Mouse (Mus musculus) brain, embryonic 18.5 days (tissue): ENCODE data around the gene Dusp2.

Experiments used
- DNase-seq: peaks from one replicate; pipeline ENCODE4 v3.0.0-alpha.2; 2012; ENCODE audit warnings: low read depth, low spot score

Dusp2 gene

DNA sequence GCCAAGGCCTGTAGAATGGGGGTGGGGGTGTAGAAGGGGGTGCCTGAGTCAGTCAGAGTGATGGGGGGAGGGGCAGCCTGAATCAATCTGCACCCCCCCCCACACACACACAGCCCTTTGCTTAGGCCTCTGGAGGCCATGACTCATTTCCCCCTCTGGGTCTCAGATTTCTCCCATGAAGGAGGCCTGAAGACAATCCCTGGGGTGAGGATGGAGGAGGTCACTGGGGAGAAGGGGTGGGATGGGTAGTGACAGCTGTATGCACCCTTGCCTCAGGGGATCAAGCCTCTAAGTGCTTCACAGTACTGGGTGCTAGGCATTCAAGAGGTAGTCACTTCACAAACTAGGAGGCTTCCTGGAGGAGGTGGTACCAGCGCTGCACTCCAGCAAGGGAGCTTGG lies 12.3 kb upstream of the Dusp2 start:
- DNase-seq, result no peak

DNA sequence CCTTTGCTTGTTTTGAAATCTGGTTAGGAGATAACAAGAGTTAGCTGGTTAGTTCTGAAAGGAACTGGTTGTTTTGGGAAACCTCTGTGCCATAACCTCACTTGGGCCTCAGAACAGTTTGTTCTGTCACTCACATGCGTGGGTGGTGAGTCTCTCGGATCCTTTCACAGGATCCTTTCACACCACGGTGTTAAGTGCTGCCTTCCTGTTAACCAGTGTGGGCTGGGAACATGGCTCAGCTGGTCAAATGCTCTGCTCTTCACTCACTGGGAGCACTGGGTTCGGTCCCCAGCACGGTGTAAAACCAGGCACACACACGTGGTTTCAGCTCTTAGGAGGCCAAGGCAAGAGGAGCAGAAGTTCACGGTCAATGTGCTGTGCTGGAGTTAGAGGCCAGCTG lies 11.5 kb upstream of the Dusp2 start:
- no peak for DNase-seq

DNA sequence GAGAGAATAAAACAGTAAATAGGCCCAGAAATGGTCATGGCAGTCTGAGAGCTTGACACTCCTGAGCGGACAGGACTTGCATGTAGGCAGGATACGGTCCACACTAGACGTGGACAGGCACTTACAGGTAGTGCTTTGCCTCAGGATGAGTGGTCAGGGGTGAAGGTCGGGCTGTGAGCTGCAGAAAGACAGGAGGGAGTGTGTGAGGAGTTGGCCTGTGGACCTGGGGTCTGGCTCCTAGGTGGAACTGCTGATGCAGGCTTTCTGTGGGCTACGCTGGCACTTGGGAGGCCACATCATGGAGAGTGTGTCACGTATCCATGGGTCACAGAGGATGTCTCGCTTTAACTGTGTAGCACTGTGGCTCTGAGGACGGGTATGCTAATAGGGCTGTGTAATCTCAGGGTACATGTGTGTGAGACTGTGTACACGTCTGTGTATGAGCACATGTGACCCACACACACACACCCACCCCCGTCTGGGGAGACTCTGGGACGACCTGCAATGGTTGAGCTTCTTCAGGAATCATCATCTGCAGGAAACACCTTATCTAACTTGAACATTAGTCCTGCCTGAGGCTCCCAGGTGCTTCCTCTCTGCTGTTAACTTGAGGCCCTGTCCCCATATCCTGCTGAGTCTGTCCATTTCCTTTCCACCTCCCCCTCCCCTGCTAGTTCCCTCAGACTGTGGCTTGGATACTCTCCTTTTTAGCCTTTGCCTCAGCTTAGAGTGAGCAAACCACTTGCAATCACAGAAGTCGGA lies 7.7 kb upstream of the Dusp2 start:
- no peak for DNase-seq

DNA sequence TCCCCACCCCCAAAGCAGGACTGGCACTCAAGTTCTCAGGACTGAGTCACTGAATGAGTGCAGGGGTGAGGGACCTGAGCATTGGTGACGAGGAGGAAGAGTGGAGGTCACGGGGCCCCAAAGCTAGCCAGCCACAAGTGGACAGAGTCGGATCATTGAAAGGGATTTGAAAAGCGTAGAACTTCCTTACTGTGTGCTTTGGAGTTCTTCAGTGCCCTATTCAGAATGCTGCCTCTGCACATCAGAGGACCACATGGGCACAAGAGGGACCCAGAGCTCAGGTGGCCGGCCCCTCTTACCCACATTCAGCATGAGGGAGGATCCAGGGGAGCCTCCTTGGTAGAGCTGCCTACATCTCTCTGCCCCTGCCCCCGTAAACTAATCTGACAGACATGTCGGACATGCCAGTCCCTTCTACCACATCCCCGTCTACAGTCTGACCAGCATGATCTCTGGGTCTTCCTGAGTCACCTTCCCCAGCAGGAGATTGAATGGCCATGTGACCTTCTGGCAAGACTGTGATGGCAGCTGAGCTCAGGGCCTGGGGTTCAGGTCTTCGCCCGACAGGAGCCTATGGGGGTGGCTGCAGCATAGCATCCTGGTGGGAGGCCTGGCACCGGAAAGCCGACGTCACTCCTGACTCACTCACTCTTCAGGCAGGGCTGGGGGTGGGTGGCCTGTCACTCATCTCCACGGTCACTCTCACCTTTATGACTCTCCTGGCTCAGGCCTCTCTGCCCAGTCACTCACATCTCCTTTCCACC lies 3.0 kb upstream of the Dusp2 start:
- DNase-seq, result no peak

DNA sequence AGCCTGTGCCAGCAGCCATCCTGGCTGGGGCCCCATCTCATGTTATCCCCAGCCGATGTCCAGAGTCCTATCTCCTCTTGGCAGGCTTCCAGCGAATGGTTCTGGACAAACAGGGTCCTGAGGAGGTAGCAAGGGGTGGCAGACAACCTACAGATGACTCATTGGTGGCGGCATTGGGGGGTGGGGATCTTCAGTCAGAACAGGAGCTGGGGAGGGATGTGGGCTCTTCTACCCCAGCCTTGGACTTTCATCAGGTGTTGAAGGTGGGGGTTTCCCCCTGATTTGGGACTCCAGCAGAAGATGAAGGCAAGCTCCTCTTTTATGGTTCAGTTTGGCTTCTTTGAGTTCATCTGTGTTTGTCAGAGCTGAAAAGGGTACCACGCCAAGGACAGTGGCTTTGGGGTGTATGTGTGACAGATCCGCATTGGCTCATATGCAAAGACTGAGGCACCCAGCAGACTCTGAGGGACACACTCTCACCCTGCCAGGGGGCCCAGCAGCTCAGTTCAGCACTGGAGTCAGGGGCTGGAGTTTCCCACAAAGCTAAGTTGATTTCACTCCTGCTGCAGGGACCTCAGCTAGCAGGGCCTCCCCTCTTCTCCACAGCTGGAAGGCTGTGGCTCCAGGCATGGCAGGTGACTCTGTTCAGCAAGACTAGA lies 1.9 kb upstream of the Dusp2 start:
- no peak for DNase-seq

DNA sequence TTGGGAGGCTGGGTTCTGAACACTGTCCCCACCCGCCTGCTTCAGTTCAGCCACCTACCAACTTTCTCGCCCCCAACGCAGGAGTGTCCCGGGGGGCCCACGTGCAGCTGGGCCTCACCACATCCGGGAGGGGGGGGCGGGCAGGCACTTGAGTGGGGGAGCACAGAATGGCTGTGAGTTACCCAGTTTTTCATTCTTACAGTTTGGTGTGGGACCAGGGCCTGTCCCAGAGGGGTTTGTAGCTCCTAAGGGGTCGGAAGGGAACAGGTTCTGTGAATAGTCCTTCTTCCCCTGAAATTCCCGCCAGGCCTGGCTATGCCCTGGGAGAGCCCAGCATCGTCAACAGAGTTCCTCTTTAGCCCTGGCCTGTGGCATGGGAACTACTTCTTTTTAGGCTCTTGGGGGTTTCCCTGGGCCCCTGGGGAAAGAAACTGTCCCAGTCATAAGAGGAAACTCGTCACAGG lies 849 bp upstream of the Dusp2 start:
- no peak for DNase-seq

DNA sequence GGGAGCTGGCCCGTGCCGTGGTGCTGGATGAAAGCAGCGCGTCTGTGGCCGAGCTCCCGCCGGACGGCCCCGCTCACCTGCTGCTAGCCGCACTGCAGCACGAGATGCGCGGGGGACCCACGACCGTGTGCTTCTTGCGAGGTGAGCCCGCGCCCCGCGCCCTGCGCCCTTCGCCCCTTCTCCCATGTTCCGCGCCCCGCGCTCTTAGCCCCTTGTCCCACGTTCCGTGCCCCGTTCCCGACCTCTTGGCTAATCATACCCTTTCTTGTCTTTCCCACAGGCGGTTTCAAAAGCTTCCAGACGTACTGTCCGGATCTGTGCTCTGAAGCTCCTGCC lies 506 bp downstream of the Dusp2 start:
- DNase-seq, result no peak

DNA sequence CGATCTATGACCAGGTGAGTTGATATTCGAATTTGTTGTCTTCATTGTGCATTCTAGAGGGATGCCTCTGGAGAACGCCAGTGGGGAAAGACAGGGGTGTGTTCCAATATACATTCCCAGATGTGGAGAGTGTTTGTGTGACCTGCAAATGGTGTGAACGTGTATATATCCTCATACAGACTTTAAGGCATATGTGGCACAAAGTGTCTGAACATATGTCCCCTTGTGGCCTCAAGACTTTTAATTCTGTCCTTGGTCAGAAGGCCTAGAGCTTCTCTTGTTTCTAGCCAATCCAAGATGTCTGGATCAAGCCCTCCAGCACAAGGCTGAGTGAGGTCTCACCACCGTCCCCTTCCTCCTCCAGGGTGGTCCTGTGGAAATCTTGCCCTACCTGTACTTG lies 926 bp downstream of the Dusp2 start:
- DNase-seq, result no peak

DNA sequence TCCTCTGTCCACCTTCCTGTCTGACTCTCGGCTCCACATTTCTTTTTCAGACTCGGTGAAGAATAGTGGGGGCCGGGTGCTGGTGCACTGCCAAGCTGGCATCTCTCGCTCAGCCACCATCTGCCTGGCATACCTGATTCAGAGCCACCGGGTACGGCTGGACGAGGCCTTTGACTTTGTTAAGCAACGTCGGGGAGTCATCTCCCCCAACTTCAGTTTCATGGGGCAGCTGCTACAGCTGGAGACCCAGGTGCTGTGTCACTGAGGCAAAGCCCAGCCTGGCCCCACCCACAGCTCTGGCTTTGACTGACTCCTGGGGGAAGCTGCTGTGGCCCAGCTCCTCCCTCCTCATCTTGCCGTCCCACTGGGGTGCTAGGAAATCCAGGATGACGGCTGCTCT lies 1.6 kb downstream of the Dusp2 start:
- no peak for DNase-seq

DNA sequence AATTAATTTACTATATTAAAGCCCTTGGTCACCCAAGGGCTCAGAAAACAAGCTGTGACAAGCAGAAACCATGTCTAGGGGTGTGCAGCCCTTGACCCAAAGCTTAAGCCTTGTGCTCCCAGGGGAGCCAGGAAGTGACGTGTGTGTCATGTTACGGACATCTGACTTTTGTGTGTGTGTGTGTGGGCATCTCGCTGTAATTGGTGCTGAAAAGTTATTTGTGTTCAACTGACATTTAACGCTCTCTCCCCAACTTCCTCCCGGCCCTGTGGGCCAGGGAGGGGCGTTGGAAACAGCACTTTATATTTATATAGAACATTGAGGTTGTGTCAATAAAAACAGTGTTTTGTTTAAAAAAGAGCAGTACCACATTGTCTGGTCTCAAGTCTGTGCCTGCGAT lies 2.1 kb downstream of the Dusp2 start:
- DNase-seq, result no peak

DNA sequence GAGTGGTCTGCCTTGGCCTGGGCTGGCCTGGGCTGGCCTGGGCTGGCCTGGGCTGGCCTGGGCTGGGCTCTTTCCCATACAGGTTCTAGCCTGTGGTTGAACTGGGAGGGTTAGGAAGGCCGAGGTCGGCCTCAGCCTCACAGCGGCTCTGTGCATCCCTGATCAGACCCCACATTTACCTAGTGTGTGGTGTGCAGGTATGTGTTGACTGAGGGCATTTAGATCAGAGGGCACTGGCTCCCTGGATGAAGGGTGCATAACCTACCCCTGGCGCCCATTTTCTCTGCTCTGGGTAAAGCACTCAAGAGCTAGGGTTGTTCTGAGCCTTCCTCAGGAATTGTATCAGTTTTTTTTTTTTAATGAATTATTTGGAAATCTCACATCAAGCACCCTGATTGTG lies 2.5 kb downstream of the Dusp2 start, which contains the start of gene Astl:
Astl (plus strand) TSS at position 224 of the 400 bp plus-strand sequence.
- no peak for DNase-seq

DNA sequence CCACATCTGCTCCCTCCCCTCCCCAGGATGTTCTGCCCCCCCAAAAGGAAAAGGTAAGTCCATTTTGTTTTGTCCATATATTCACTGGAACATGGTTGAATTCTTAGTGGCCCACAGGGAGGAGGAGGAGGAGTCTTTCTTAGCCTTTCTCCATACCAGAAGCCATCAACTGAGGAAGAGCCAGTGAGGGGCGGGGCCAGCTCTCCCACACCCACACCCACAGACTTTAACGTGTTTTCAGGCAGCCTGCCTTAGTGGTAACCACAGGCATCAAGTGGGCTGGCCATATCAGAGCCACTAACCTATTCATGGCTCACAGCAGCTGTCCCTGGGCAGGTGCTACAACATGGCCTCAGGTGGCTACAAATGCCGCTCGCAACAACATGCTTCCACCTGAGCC lies 2.9 kb downstream of the Dusp2 start:
- no peak for DNase-seq

DNA sequence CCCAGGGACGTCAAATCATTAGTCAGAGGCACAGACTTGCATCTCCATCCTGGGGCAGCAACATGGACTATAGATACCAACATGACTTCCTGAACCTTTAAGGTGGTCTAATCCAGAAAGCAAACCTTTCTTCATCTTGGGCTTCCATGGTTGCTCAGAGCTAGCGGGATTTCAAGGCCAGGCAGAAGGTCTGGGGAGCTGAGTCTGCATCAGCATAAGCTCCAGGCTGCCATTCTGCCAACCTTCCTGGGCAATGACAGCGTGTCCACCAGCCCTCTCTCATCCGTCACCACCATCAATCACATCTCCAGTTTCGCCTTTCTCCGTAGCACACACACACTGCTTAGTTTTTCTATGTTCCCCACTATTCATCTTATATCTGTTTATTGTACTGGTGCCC lies 3.3 kb downstream of the Dusp2 start:
- DNase-seq, result no peak

DNA sequence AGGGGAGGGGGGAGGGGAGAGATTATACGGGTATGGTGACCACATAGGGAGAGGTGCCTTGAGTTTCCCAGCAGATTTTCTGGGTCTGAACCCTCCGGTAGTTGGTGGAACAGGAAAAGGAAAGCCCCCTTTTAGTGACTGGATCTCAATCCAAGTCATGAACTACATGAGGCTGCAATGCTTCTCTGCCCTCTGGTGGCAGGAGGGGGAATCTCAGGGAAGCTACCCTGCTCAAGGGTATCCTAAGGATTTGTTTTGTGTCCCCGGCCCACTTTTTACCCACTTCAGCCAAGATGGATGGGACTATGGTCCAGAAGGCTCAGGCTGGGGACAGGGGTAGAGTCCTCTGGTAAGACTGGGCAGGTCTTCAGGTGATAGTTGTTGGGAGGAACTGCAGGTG lies 5.2 kb downstream of the Dusp2 start:
- no peak for DNase-seq

DNA sequence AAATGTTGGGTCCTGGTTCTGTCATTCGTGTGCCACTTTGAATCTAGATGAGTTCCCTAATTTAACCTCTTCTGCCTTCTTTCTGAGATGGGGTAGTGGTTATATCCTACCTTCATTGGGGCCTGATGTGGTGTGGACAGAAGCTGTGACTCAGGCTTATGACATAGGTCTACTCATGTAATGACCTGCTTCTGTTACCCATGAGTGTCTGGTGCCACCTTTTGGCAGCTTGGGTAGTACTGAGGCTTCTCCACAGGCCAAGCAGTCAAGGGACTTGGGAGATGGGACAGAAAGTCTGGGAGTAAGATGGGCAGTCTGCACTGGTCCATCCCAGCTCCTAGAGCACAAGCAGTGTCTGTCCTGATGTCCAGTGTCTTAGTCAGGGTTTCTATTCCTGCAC lies 10.4 kb downstream of the Dusp2 start:
- no peak for DNase-seq

DNA sequence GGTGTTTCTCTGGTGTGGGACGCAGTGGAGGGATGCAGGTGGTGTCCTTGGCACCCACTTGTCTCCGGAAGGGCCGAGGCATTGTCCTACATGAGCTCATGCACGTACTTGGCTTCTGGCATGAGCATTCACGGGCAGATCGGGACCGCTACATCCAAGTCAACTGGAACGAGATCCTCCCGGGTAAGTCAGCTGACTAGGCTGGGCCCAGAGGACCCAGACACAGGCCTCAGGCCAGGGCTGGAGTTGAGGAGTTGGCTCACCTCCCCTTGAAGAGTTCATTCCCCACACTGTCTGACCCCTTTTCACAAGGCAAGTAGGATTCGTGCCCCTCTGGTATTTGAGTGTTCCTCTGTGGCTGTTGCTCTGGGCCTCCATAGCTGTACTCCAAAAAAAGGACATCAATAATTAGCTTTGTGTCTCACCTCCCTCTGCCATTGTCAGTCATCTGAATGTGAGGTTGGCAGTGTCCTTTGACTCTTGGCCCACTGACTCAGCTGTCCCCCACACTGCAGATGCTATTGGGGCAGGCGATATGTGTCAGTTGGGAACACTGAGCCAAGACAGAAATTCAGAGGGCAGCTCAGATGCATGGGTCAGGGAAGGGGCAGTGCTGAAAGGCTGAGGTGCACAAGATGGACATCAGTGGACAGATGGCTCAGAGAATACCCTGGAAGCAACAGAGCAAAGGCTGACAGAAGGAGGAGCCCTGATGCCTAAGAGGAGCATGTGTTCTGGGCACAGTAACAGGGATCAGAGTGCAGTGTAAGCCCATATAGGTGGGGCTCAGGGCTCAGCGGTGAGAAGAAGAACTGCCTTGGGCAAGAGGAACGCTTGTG lies 11.4 kb downstream of the Dusp2 start:
- no peak for DNase-seq

DNA sequence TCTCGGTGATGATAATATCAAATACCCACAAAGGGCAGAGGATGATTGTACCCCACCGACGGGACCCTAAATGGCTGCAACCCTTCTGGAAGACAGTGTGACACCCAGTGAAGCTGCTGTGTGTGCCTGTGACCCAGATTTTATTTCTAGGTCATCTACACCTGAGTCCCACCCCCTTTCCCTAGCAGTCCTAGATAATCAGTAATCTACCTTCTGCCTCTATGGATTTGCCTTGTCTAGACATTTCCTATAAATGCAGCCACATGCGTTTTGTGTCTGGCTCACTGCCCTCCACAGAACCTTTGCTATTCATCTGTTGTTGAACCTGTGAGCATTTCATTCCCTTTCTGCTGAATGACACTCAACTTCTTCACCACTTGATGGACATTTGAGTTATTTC lies 17.9 kb downstream of the Dusp2 start:
- no peak for DNase-seq

DNA sequence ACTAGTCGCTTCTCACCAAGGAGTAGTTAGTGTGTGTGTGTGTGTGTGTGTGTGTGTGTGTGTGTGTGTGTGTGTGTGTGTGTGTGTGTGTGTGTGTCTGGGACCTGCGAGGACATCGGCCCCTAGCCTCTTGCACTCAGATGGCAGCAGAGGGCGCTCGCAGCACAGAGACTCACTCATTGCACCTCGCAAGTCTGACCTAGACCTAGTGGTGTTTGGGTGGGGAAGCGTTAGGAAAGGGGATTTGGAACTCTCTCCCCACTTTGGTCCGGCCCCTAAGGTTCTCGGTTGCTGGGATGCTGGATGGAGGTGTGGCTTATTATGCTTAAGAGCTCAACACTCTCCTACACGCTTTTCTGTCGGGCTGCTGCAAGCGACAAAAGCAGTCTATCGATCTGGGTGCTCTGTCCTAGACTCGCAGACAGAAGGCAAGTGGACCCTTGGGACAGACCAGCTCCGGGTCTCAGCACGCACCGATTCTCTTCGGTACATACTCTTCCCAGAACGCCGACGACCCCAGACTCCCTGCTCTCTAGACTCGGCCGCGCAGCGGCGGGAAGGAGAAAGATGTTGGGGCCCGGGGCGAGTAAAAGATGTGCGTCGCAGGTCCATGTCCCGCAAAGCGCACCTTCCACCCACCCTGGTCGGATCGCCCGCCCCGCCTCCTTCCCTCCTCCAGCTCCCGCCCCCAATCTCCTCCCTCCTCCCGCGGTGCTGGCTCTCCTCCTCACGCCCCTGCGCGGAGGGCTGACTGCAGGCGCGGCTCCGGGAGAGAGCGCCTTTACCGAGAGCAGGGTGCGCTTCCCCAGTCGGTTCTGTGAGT lies 26.7 kb downstream of the Dusp2 start, which contains the start of gene Adra2b:
Adra2b (plus strand) TSS at position 750 of the 823 bp plus-strand sequence.
- peak; percentile 47 for DNase-seq

DNA sequence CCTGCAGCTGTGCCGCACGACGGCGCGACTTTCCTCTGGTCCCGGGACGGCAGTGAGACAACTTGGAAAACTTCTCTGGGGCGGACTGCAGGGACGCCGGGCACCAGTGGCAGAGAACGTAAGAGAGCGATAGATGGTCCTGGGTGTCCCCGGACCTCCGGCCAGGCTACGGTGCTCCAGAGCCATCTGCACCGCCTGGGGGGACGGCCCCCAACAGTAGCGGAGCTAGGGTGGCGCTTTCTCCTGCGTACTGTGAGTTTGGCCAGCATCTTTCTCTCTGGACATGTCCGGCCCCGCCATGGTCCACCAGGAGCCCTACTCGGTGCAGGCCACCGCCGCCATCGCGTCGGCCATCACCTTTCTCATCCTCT lies 27.3 kb downstream of the Dusp2 start:
- no peak for DNase-seq

DNA sequence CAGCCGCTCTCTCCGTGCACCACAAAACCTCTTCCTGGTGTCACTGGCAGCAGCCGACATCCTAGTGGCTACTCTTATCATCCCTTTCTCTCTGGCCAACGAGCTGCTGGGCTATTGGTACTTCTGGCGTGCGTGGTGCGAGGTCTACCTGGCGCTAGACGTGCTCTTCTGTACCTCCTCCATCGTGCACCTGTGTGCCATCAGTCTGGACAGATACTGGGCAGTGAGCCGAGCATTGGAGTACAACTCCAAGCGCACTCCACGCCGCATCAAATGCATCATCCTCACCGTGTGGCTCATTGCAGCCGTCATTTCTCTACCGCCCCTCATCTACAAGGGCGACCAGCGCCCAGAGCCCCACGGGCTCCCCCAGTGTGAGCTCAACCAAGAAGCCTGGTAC lies 27.7 kb downstream of the Dusp2 start:
- no peak for DNase-seq

DNA sequence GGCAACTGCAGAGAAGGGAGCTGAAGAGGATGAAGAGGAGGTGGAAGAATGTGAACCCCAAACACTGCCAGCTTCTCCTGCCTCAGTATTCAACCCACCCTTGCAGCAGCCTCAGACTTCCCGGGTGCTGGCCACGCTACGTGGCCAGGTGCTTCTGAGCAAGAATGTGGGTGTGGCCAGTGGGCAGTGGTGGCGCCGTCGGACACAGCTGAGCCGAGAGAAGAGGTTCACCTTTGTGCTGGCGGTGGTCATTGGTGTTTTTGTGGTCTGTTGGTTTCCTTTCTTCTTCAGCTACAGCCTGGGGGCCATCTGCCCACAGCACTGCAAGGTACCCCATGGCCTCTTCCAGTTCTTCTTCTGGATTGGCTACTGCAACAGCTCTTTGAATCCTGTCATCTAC lies 28.5 kb downstream of the Dusp2 start:
- DNase-seq, result no peak
